Mouse (Mus musculus) erythroblast, embryonic 14.5 days (primary cell): Measurements from ENCODE around the gene Pltp.

Experiments used
- GATA1 ChIP-seq: IDR thresholded peaks from 2 replicates; pipeline ENCODE4 v1.6.1; 2012; ENCODE audit warnings: low read length, inconsistent platforms, mixed read lengths
- TAL1 ChIP-seq: IDR thresholded peaks from 3 replicates; pipeline ENCODE4 v1.6.1; 2012; ENCODE audit warnings: low read length, inconsistent platforms, mixed read lengths

- TF ChIP-seq GATA1 (no peak), TAL1 (no peak)
These were observed 26.5 kb downstream of the Pltp start for GRCm38 (mm10) chr2:164831029-164831428.
